10 mouse cellular contexts compared by ENCODE assay signal in the genomic region with DNA sequence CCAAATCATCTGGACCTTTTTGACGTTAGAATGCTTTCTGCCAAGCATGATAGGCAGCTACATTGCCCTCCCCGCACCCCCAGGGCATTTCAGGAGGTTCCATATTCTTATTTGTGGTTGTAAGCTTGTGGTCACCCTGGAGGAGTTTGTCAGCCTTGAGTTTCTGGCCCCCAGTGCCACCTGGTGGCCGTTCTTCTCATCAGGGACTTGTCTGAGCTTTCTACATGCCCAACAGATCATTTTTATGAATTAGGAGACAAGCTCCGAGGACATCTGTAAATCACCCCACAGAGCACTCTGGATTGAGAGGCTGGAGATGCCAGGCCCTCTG. TPM values are rescaled to one million over a fixed set of nuclear protein-coding genes. Genes with fewer than 3 reads are reported as not detected.
A peak's percentile ranks its signal among the peaks of the same experiment; 100 is the strongest.
DNase-seq lines count a peak whose midpoint lies in the region; ATAC-seq and TF ChIP-seq lines count a peak whose summit lies in the region.
"Had no signal": no experiment of that assay in that cellular context is flagged by ENCODE, and none has a peak within 500 bp of the region (broad histone marks: within the 10 kb centered on the region; RNA-seq: fewer than 3 reads in every experiment).

No protein-coding gene starts in this region.

- H3K9me3 ChIP-seq in stomach, postnatal 0 days (ENCODE audit: control insufficient read depth, low read length), result no peaks in the 10 kb centered on the region

- H3K36me3 ChIP-seq in stomach, postnatal 0 days (ENCODE audit: control insufficient read depth, insufficient read depth, low read length), result no peaks in the 10 kb centered on the region
- H3K36me3 ChIP-seq: limb, embryonic 13.5 days had no signal

- H3K9ac ChIP-seq in stomach, postnatal 0 days (ENCODE audit: low read length), result no peak overlapping the region
- H3K9ac ChIP-seq: limb, embryonic 13.5 days had no signal

- H3K4me1 ChIP-seq in stomach, postnatal 0 days (replicated peaks; ENCODE audit: control insufficient read depth, insufficient read depth), result no peaks in the 10 kb centered on the region
- H3K4me1 ChIP-seq: limb, embryonic 13.5 days had no signal

- H3K27me3 ChIP-seq in stomach, postnatal 0 days (ENCODE audit: control insufficient read depth, insufficient read depth, low read length), result no peaks in the 10 kb centered on the region
- H3K27me3 ChIP-seq: limb, embryonic 13.5 days had no signal

- DNase-seq in heart, adult 11 months, result peak; percentile 84
- no peak for DNase-seq in heart, postnatal 25 days (ENCODE audit: low spot score)
- DNase-seq in ES-CJ7 (ENCODE audit: low read depth, low spot score), result peak; percentile 50
- peak; percentile 80 to 87 for DNase-seq in cerebellum, adult 18-20 months
- peak; percentile 48 for DNase-seq in gastrocnemius, adult 2 months
- peak; percentile 46 for DNase-seq in layer of hippocampus, adult 9-11 months
- DNase-seq in lung, postnatal 4 days, result peak; percentile 54 to 61
- peak; percentile 69 for DNase-seq in stomach, postnatal 0 days (ENCODE audit: low spot score)

- no peak for TF ChIP-seq EP300 in stomach, postnatal 0 days (optimal IDR thresholded peaks at IDR 0.05)

- intact Hi-C loops in heart, postnatal 25 days (cut with DNase I), result loop anchor here (2.0 to 5.0 kb wide), 3 partner anchors 44 to 182 kb away; no protein-coding TSS in a partner anchor
- intact Hi-C loops in gastrocnemius, adult 2 months (cut with DNase I), result loop anchor here (2.0 kb wide), 1 partner anchor 182 kb away; no protein-coding TSS in a partner anchor

- no peak overlapping the region for H3K27ac ChIP-seq in gastrocnemius, adult 2 months
- no peak overlapping the region for H3K27ac ChIP-seq in stomach, postnatal 0 days (replicated peaks)
- H3K27ac ChIP-seq: limb, embryonic 13.5 days had no signal

- 44% methylated on average over 4 of the region's 4 CpGs for WGBS in stomach, postnatal 0 days

- peak; percentile 64 for TF ChIP-seq CTCF in gastrocnemius, adult 2 months (IDR thresholded peaks at IDR 0.05)
- peak; percentile 67 for TF ChIP-seq CTCF in stomach, postnatal 0 days (IDR thresholded peaks at IDR 0.05; ENCODE audit: low read depth)

- H3K4me3 ChIP-seq in gastrocnemius, adult 2 months, result no peak overlapping the region
- H3K4me3 ChIP-seq in stomach, postnatal 0 days (ENCODE audit: low read depth, low read length), result no peak overlapping the region
- H3K4me3 ChIP-seq: limb, embryonic 13.5 days had no signal

- no peak for ATAC-seq in stomach, postnatal 0 days (ENCODE audit: low FRiP score, low TSS enrichment)

- H3K4me2 ChIP-seq in stomach, postnatal 0 days (replicated peaks; ENCODE audit: low read depth), result no peak overlapping the region
- H3K4me2 ChIP-seq: limb, embryonic 13.5 days had no signal

RNA-seq across cellular contexts. Expression of a gene that starts 19.9 kb away (rescaled TPM):
- not detected for total RNA-seq in heart, postnatal 25 days (2021)
- not detected for total RNA-seq in gastrocnemius, adult 2 months (2021)
- not detected in 2 replicates for polyA plus RNA-seq in stomach, postnatal 0 days (2015; fragmentation: Nextera tagmentation; extraction: Ambion mirVana)
- total RNA-seq: ES-E14 had no signal
- polyA plus RNA-seq: limb, embryonic 13.5 days had no signal

RNA-seq across cellular contexts. Expression of a gene that starts 23.9 kb away (rescaled TPM):
- total RNA-seq in heart, postnatal 25 days (2021), result not detected
- total RNA-seq in gastrocnemius, adult 2 months (2021), result not detected
- not detected in 2 replicates for polyA plus RNA-seq in stomach, postnatal 0 days (2015; fragmentation: Nextera tagmentation; extraction: Ambion mirVana)
- total RNA-seq: ES-E14 had no signal
- polyA plus RNA-seq: limb, embryonic 13.5 days had no signal

RNA-seq across cellular contexts. Expression of a gene that starts 49.2 kb away (rescaled TPM):
- total RNA-seq in heart, postnatal 25 days (2021), result not detected
- total RNA-seq in gastrocnemius, adult 2 months (2021), result not detected
- not detected in 2 replicates for polyA plus RNA-seq in stomach, postnatal 0 days (2015; fragmentation: Nextera tagmentation; extraction: Ambion mirVana)
- total RNA-seq: ES-E14 had no signal
- polyA plus RNA-seq: limb, embryonic 13.5 days had no signal
